Mouse (Mus musculus): Measurements from ENCODE around the gene Galnt16. TPM values are rescaled to one million over a fixed set of nuclear protein-coding genes. Genes with fewer than 3 reads are reported as not detected.

Gene Galnt16
- polyA plus RNA-seq, 1 experiment from 2014 or later, result 8.3 TPM

DNA sequence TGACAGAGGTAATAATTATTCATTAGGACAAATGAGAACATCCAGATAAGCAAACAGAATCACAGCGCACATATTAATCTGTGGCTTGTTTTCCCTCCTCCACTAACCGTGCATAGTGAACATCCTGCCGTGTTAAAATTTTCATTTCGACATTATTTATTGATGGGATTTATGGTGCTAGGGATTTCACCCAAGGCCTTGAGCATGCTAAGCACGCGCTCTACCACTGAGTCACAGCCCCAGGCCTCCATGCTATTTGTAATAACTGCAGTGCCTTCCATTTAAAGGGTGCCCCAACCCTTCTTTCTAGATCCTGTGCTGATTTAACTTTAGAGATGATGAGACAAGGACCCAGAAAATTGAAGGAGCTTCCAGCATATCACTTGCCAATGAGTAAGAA is 36.2 kb downstream of the Galnt16 start:
- Histone ChIP-seq H3K9me3 (ENCODE audit: low read length) (no peaks in the 10 kb centered on the region), H3K4me2 (replicated peaks; ENCODE audit: low read depth, low read length) (no peak overlapping the region), H3K9ac (replicated peaks; ENCODE audit: low read length) (no peak overlapping the region), H3K4me3 (ENCODE audit: low read length) (no peak overlapping the region), H3K4me1 (ENCODE audit: insufficient read depth, low read length) (no peaks in the 10 kb centered on the region), H3K27me3 (ENCODE audit: insufficient read depth, low read length) (no peaks in the 10 kb centered on the region), H3K36me3 (ENCODE audit: insufficient read depth, low read length) (no peaks in the 10 kb centered on the region), H3K27ac (ENCODE audit: low read length) (no peak overlapping the region)
- no peak for ATAC-seq (ENCODE audit: low FRiP score, low TSS enrichment)
- 65% methylated on average over 6 of the region's 6 CpGs for WGBS

DNA sequence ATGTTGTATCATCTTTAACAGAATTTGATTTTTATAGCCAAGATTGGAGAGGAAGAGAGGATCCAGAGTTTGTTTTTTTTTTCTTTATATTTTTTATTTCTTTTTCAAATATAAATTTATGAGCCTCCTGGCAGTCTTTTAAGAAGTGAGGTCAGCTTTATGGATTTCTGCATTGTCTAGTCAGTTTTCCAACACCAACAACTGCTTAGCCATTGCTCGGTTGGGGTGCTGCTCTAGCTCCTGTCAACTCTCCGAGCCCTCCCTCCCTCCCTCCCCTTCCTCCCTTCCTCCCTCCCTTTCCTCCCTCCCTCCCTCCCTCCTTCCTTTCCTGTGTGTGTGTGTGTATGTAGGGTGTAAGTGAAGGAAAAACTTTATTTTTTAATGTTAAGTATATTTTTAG is 43.8 kb downstream of the Galnt16 start:
- Histone ChIP-seq H3K4me1 (ENCODE audit: insufficient read depth, low read length) (peaks cover 9% of the 10 kb centered on the region; the same call in 1 of the 2 replicates), H3K4me2 (replicated peaks; ENCODE audit: low read depth, low read length) (no peak overlapping the region), H3K9me3 (ENCODE audit: low read length) (no peaks in the 10 kb centered on the region), H3K27ac (ENCODE audit: low read length) (no peak overlapping the region; the same call in 1 of the 2 replicates), H3K4me3 (ENCODE audit: low read length) (no peak overlapping the region), H3K9ac (replicated peaks; ENCODE audit: low read length) (no peak overlapping the region), H3K36me3 (ENCODE audit: insufficient read depth, low read length) (no peaks in the 10 kb centered on the region), H3K27me3 (ENCODE audit: insufficient read depth, low read length) (no peaks in the 10 kb centered on the region)
- peak; percentile 51 for ATAC-seq (ENCODE audit: low FRiP score, low TSS enrichment)
- whole genome bisulfite sequencing, result 10% methylated on average over 2 of the region's 2 CpGs

DNA sequence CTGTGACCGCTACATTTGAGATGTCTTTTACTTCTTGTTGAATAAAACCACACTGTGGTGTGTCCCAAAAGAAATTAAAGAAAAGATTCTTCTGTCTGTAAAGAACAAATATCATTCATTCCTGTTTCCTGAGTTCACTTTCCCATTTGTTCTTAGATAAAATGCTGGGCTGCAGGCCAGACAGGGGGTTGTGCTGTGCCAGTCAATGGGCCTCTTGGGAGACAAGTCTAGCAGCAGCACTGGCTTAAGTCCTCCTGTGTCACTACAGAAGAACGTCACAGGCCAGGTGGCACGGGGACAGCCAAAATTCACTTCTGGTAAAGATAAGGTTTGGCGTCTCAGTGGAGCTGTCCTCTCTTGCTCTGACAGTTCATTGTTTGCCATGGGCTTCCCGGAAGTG is 44.7 kb downstream of the Galnt16 start:
- no peak overlapping the region for H3K4me3 ChIP-seq (ENCODE audit: low read length)
- peaks cover 17% of the 10 kb centered on the region; the same call in 1 of the 2 replicates for H3K4me1 ChIP-seq (ENCODE audit: insufficient read depth, low read length)
- 56% methylated on average over 5 of the region's 5 CpGs for WGBS
- no peaks in the 10 kb centered on the region for H3K9me3 ChIP-seq (ENCODE audit: low read length)
- H3K27me3 ChIP-seq (ENCODE audit: insufficient read depth, low read length), result no peaks in the 10 kb centered on the region
- no peak overlapping the region for H3K4me2 ChIP-seq (replicated peaks; ENCODE audit: low read depth, low read length)
- H3K27ac ChIP-seq (ENCODE audit: low read length), result no peak overlapping the region
- no peak for ATAC-seq (ENCODE audit: low FRiP score, low TSS enrichment)
- no peak overlapping the region for H3K9ac ChIP-seq (replicated peaks; ENCODE audit: low read length)
- no peaks in the 10 kb centered on the region for H3K36me3 ChIP-seq (ENCODE audit: insufficient read depth, low read length)

DNA sequence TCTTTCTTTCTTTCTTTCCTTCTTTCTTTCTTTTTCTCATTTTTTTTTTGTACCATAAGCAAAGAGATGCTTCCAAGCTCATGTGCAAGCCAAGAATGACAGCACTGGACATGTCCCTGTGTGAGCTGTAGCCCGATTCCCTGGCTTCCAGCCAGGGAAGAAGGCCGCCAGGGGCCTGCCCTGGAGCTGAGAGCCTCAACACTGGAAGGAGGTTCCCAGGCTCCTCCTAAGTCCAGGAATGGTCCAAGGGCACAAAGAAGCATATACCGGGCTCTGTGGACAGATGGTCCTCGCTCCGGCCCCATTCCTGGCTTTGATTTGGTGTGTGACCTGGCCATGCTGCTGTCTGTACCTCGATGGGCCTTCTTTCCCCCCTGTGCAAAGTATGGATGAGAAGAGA is 46.9 kb downstream of the Galnt16 start:
- no peak for ATAC-seq (ENCODE audit: low FRiP score, low TSS enrichment)
- Histone ChIP-seq H3K4me3 (ENCODE audit: low read length) (no peak overlapping the region), H3K4me1 (ENCODE audit: insufficient read depth, low read length) (peaks cover 17% of the 10 kb centered on the region; the same call in 1 of the 2 replicates), H3K9ac (replicated peaks; ENCODE audit: low read length) (no peak overlapping the region), H3K9me3 (ENCODE audit: low read length) (no peaks in the 10 kb centered on the region), H3K27ac (ENCODE audit: low read length) (no peak overlapping the region), H3K36me3 (ENCODE audit: insufficient read depth, low read length) (no peaks in the 10 kb centered on the region), H3K4me2 (replicated peaks; ENCODE audit: low read depth, low read length) (no peak overlapping the region), H3K27me3 (ENCODE audit: insufficient read depth, low read length) (no peaks in the 10 kb centered on the region)
- WGBS, result 65% methylated on average over 6 of the region's 6 CpGs

DNA sequence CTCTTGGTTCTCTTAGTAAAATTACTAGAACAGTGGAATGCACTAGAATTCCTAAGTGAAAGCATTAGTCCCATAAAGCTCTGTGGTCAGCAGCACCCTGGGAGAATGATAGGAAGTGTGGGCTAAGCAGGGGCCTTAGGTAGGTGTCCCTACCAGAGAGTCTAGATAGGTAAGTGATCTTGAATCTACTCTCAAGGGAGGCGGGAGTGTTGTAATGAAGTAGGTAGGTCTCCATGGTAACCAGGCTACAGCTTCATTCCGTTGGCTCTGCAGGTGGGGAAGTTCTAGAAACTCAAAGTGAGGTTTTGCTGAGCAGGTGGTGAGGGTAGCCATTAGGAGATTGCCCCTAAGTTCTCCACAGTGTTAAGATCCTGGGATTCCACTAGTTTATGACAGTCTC is 47.7 kb downstream of the Galnt16 start:
- Histone ChIP-seq H3K27ac (ENCODE audit: low read length) (no peak overlapping the region), H3K9me3 (ENCODE audit: low read length) (no peaks in the 10 kb centered on the region), H3K9ac (replicated peaks; ENCODE audit: low read length) (no peak overlapping the region), H3K36me3 (ENCODE audit: insufficient read depth, low read length) (no peaks in the 10 kb centered on the region), H3K27me3 (ENCODE audit: insufficient read depth, low read length) (no peaks in the 10 kb centered on the region), H3K4me1 (ENCODE audit: insufficient read depth, low read length) (peaks cover 17% of the 10 kb centered on the region; the same call in 1 of the 2 replicates), H3K4me2 (replicated peaks; ENCODE audit: low read depth, low read length) (no peak overlapping the region), H3K4me3 (ENCODE audit: low read length) (no peak overlapping the region)
- ATAC-seq (ENCODE audit: low FRiP score, low TSS enrichment), result no peak
- WGBS, result 67% methylated on average over 2 of the region's 2 CpGs

DNA sequence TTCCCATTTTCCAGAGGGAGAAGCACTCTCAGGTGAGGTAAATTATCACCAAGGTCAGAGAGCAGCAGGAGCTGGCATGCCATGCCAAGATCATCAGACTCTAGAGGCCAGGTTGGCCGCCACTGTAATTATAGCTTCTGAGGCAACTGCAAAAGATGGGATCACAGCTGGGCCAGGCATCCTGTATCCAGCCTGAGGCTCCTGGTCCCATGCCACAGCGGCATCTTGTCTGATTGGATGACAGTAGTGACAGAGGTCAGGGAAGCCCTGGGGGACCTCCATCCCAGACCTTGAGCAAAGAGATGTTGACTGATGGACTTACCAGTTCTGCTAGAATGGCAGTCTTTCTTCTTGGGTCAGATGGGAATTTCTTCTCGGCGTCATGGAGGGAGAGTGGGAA is 48.4 kb downstream of the Galnt16 start:
- 52% methylated on average over 4 of the region's 4 CpGs for WGBS
- no peaks in the 10 kb centered on the region for H3K27me3 ChIP-seq (ENCODE audit: insufficient read depth, low read length)
- no peak overlapping the region for H3K4me2 ChIP-seq (replicated peaks; ENCODE audit: low read depth, low read length)
- H3K27ac ChIP-seq (ENCODE audit: low read length), result no peak overlapping the region
- H3K4me3 ChIP-seq (ENCODE audit: low read length), result no peak overlapping the region
- no peaks in the 10 kb centered on the region for H3K36me3 ChIP-seq (ENCODE audit: insufficient read depth, low read length)
- no peak for ATAC-seq (ENCODE audit: low FRiP score, low TSS enrichment)
- H3K4me1 ChIP-seq (ENCODE audit: insufficient read depth, low read length), result peaks cover 17% of the 10 kb centered on the region; the same call in 1 of the 2 replicates
- no peaks in the 10 kb centered on the region for H3K9me3 ChIP-seq (ENCODE audit: low read length)
- H3K9ac ChIP-seq (replicated peaks; ENCODE audit: low read length), result no peak overlapping the region

DNA sequence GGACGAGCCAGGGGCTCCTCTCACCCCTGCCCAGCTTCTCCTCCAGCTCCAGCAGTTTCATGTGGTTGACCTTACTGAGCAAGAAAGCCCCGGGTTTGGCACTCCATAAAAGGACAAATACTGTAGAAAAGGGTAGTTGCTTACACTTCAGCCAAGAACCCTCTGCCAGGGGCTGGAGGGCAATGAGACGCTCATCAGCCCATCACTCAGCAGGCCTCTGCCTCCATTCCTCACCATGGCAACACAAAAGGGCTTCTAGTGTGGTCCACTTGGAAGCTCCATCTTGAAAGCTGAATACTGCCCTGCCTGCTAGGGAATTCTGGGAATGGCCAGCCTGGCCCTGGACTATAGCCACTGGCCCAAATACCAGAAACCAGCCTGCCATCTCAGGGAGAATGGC is 49.3 kb downstream of the Galnt16 start:
- ATAC-seq (ENCODE audit: low FRiP score, low TSS enrichment), result no peak
- Histone ChIP-seq H3K4me1 (ENCODE audit: insufficient read depth, low read length) (peaks cover 16% of the 10 kb centered on the region; the same call in 1 of the 2 replicates), H3K4me3 (ENCODE audit: low read length) (no peak overlapping the region), H3K27me3 (ENCODE audit: insufficient read depth, low read length) (no peaks in the 10 kb centered on the region), H3K4me2 (replicated peaks; ENCODE audit: low read depth, low read length) (no peak overlapping the region), H3K27ac (ENCODE audit: low read length) (peak overlapping the region; percentile 7; the same call in 1 of the 2 replicates), H3K9ac (replicated peaks; ENCODE audit: low read length) (no peak overlapping the region), H3K9me3 (ENCODE audit: low read length) (no peaks in the 10 kb centered on the region), H3K36me3 (ENCODE audit: insufficient read depth, low read length) (no peaks in the 10 kb centered on the region)
- WGBS, result 34% methylated on average over 3 of the region's 3 CpGs

DNA sequence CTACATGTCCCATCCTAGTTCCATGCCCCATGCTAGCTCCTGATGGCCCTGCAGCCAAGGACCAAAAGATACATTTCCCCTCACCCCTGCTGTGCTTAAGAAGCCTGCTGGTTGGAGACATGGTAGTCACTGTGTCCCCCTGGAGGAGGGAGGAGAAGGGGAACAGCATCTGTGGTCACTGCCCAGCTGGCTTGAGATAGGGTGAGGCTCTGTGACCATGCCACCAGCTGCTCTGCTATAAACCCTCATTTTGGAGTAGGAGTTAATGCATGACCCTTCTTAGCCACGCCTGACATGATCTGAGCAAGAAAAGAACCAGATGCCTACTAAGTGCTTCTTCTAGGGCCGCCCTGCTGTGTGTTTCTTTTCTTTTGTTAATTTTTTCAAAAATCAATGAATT is 51.5 kb downstream of the Galnt16 start:
- Histone ChIP-seq H3K4me3 (ENCODE audit: low read length) (no peak overlapping the region), H3K36me3 (ENCODE audit: insufficient read depth, low read length) (no peaks in the 10 kb centered on the region), H3K4me2 (replicated peaks; ENCODE audit: low read depth, low read length) (no peak overlapping the region), H3K27ac (ENCODE audit: low read length) (no peak overlapping the region), H3K27me3 (ENCODE audit: insufficient read depth, low read length) (no peaks in the 10 kb centered on the region), H3K9ac (replicated peaks; ENCODE audit: low read length) (no peak overlapping the region), H3K4me1 (ENCODE audit: insufficient read depth, low read length) (peaks cover 9% of the 10 kb centered on the region; the same call in 1 of the 2 replicates), H3K9me3 (ENCODE audit: low read length) (no peaks in the 10 kb centered on the region)
- WGBS, result 72% methylated on average over 2 of the region's 2 CpGs
- no peak for ATAC-seq (ENCODE audit: low FRiP score, low TSS enrichment)

DNA sequence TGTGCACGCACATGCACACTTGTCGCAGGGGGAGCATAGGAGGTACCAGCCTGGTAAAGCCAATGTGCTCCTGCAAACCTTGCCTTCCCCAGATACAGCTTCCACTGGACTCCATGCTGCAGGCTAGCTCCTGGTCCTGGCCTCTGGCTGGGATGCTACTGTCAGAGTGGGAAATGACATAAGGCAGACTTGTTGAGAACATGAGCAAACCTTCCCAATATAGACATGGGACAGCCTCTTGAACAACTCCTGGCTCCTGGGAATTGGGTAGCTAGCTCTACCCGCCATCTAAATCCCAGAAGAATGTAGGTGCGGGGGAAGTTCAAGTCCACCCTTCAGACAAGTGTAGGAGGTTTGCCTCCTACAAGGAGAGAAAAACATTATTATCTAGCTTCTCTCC is 56.2 kb downstream of the Galnt16 start:
- Histone ChIP-seq H3K4me2 (replicated peaks; ENCODE audit: low read depth, low read length) (no peak overlapping the region), H3K4me1 (ENCODE audit: insufficient read depth, low read length) (peaks cover 7% of the 10 kb centered on the region), H3K27me3 (ENCODE audit: insufficient read depth, low read length) (no peaks in the 10 kb centered on the region), H3K9ac (replicated peaks; ENCODE audit: low read length) (no peak overlapping the region), H3K4me3 (ENCODE audit: low read length) (no peak overlapping the region), H3K9me3 (ENCODE audit: low read length) (no peaks in the 10 kb centered on the region), H3K27ac (ENCODE audit: low read length) (no peak overlapping the region), H3K36me3 (ENCODE audit: insufficient read depth, low read length) (no peaks in the 10 kb centered on the region)
- 82% methylated on average over 4 of the region's 4 CpGs for WGBS
- ATAC-seq (ENCODE audit: low FRiP score, low TSS enrichment), result no peak

DNA sequence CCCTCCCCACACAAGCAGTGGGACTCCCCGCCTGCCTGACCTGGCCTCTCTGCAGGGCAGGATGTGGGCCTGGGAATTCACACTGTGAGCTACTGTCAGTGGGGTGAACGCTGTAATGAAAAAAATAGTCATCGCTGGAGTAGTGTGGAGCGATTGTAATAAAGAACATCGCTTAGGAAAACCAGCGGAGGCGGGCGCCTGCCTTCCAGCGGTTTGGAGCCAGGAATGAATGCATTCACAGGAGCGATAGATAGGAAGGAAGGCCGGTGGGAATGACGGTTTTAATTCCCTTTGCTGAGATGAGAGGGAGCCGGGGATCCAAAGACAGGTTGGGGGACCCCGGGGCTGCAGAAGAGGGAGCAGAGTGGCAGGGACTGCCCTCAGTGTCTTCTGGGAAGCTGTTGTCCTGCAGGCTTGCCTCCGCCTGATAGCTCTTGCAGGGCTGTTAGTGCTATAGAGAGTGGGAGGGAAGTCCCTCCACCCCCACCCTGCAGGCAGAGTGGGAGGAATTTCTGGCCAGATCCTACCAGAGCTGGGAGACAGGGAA is 56.8 kb downstream of the Galnt16 start:
- peaks cover 7% of the 10 kb centered on the region for H3K4me1 ChIP-seq (ENCODE audit: insufficient read depth, low read length)
- peak overlapping the region; percentile 20; the same call in 1 of the 2 replicates for H3K4me2 ChIP-seq (replicated peaks; ENCODE audit: low read depth, low read length)
- H3K27ac ChIP-seq (ENCODE audit: low read length), result peak overlapping the region; percentile 40; the same call in 1 of the 2 replicates
- no peaks in the 10 kb centered on the region for H3K27me3 ChIP-seq (ENCODE audit: insufficient read depth, low read length)
- H3K4me3 ChIP-seq (ENCODE audit: low read length), result no peak overlapping the region; the same call in 1 of the 2 replicates
- H3K9ac ChIP-seq (replicated peaks; ENCODE audit: low read length), result no peak overlapping the region
- 21% methylated on average over 15 of the region's 15 CpGs for WGBS
- H3K9me3 ChIP-seq (ENCODE audit: low read length), result no peaks in the 10 kb centered on the region
- H3K36me3 ChIP-seq (ENCODE audit: insufficient read depth, low read length), result no peaks in the 10 kb centered on the region
- 0 out of 2 replicates have a peak, but pooled peaks have one; percentile 27 for ATAC-seq (ENCODE audit: low FRiP score, low TSS enrichment)

All from kidney, embryonic 16.5 days (tissue).